Mouse (Mus musculus) liver, embryonic 15.5 days (tissue): ENCODE results near the gene Gast. TPM values are rescaled to one million over a fixed set of nuclear protein-coding genes. Genes with fewer than 3 reads are reported as not detected.

Source experiments
- ATAC-seq: fragments of 200-750 bp; cut with Nextera tagmentation; 2 replicates; pipeline ENCODE4 v1.8.0; 2017; ENCODE audit warnings: moderate number of reproducible peaks, mild to moderate bottlenecking, moderate library complexity; ENCODE audit not compliant: insufficient read depth
- H3K27ac ChIP-seq: fragments of 300-500 bp; sonication (generic); replicated peaks from 2 replicates; pipeline ENCODE4 v1.5.1; 2015; ENCODE audit warnings: mild to moderate bottlenecking, inconsistent platforms
- H3K27me3 ChIP-seq: fragments of 300-500 bp; sonication (generic); 2 replicates; pipeline ENCODE4 v1.6.1; 2015; ENCODE audit warnings: mild to moderate bottlenecking, inconsistent platforms
- H3K36me3 ChIP-seq: fragments of 300-500 bp; sonication (generic); replicated peaks from 2 replicates; pipeline ENCODE4 v1.6.1; 2015; ENCODE audit warnings: moderate library complexity, mild to moderate bottlenecking, inconsistent platforms
- H3K4me1 ChIP-seq: fragments of 300-500 bp; sonication (generic); replicated peaks from 2 replicates; pipeline ENCODE4 v1.6.1; 2015; ENCODE audit warnings: inconsistent platforms
- H3K4me2 ChIP-seq: fragments of 300-500 bp; sonication (generic); 2 replicates; pipeline ENCODE4 v1.6.1; 2015; ENCODE audit warnings: moderate library complexity, mild to moderate bottlenecking, inconsistent platforms
- H3K4me3 ChIP-seq: fragments of 300-500 bp; sonication (generic); replicated peaks from 2 replicates; pipeline ENCODE4 v1.5.1; 2015; ENCODE audit warnings: mild to moderate bottlenecking, inconsistent platforms
- H3K9ac ChIP-seq: fragments of 300-500 bp; sonication (generic); 2 replicates; pipeline ENCODE4 v1.6.1; 2015; ENCODE audit warnings: moderate library complexity, mild to moderate bottlenecking, inconsistent platforms
- H3K9me3 ChIP-seq: fragments of 300-500 bp; sonication (generic); replicated peaks from 2 replicates; pipeline ENCODE4 v1.6.1; 2016; ENCODE audit warnings: inconsistent platforms
- WGBS: fragments of 180-500 bp; shearing (Covaris S2); methylation state at CpG from one replicate; pipeline ENCODE4 v1.1.7; 2015; ENCODE audit warnings: mixed read lengths; ENCODE audit not compliant: insufficient replicate concordance; 5-methylcytosine and 5-hydroxymethylcytosine counted together
- polyA plus RNA-seq: library from polyadenylated mRNA; unstranded; fragments of >200 nt; fragmentation: Nextera tagmentation; extraction: Ambion mirVana; gene quantifications from 2 replicates; pipeline ENCODE4 v1.2.1, GENCODE M21; 2015

The Gast gene
- polyA plus RNA-seq, 1 experiment from 2014 or later, result not detected

DNA sequence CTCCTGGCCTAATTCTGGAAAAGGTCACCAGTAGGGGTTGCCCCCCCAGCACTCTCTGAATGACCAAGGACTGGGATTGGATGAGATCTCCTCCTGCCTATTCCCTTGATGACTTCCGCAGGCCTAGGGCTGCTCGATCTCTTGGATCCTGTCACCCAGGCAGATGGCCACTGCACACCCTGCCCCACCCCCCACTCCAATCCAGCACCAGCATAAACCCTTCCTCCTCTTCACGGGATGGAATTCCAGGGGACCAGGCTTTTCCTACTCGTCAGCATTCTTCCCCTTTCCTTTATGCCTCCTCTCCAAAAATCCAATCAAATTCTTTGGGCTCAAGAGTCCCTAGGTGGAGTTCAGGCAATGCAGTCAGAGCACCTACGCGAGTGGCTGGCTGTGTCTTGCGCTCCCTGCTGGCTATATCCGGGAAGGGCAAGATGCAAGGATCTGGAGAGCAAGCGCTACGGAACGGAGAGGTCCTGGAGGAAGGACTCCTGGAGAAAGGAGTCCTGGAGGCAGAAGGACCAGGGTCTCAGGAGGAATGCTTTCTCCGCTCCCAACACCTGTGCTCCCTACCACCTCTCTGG is 28.9 kb downstream of the Gast start:
- Histone ChIP-seq H3K9ac (no peak overlapping the region), H3K4me1 (0 out of 2 replicates have a peak, but pooled peaks cover 2% of the 10 kb centered on the region), H3K4me2 (no peak overlapping the region), H3K27ac (no peak overlapping the region), H3K36me3 (no peaks in the 10 kb centered on the region), H3K9me3 (no peaks in the 10 kb centered on the region), H3K27me3 (peaks cover 42% of the 10 kb centered on the region), H3K4me3 (no peak overlapping the region)
- 14% methylated on average over 12 of the region's 12 CpGs for WGBS
- no peak for ATAC-seq

GRCm38 (mm10) chr11:100369145-100369544 is 34.9 kb downstream of the Gast start:
- ATAC-seq, result no peak
- WGBS, result 51% methylated on average over 7 of the region's 7 CpGs

GRCm38 (mm10) chr11:100369822-100370221 is 35.6 kb downstream of the Gast start:
- Histone ChIP-seq H3K27me3 (no peaks in the 10 kb centered on the region), H3K36me3 (peaks cover 8% of the 10 kb centered on the region; the same call in 1 of the 2 replicates)
- WGBS, result 27% methylated on average over 8 of the region's 8 CpGs

More at GRCm38 (mm10) chr11:100369145-100369544, 34.9 kb downstream of the Gast start:
- H3K4me1 ChIP-seq, result no peaks in the 10 kb centered on the region
- H3K4me2 ChIP-seq, result no peak overlapping the region
- H3K9ac ChIP-seq, result no peak overlapping the region
- no peak overlapping the region for H3K4me3 ChIP-seq
- no peaks in the 10 kb centered on the region for H3K9me3 ChIP-seq
- H3K27ac ChIP-seq, result no peak overlapping the region
- H3K36me3 ChIP-seq, result peaks cover 8% of the 10 kb centered on the region; the same call in 1 of the 2 replicates
- H3K27me3 ChIP-seq, result peaks cover 3% of the 10 kb centered on the region; the same call in 1 of the 2 replicates

DNA sequence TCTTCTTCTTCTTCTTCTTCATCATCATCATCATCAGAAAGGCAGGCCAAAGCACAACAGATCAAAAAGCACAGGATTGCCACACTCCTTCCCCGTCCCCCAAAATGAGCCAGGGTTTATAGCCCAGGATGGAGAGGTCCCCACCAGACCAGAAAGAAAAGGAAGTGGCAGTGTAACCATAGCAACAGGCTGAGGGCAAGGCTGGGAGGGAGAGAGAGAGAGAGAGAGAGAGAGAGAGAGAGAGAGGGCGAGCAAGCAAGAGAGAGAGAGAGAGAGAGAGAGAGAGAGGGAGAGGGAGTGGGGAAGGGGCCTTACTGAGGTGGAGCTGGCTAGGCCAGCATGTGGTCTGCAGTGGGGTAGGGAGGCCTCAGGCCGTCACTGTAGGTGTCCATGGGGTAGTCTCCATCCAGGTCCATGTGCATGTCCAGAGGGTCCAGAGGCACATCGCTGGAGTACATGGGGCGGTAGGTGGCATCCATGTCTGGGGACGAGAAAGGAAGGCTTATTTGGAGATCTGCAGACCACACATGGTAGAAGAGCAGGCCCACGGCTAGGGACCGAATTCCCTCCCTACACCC is 37.9 kb downstream of the Gast start:
- Histone ChIP-seq H3K27me3 (no peaks in the 10 kb centered on the region), H3K27ac (no peak overlapping the region), H3K9me3 (no peaks in the 10 kb centered on the region), H3K4me2 (no peak overlapping the region), H3K4me3 (no peak overlapping the region), H3K9ac (no peak overlapping the region), H3K36me3 (peaks cover 25% of the 10 kb centered on the region), H3K4me1 (no peaks in the 10 kb centered on the region)
- ATAC-seq, result no peak
- WGBS, result 62% methylated on average over 7 of the region's 8 CpGs

More at GRCm38 (mm10) chr11:100369822-100370221, 35.6 kb downstream of the Gast start:
- no peak overlapping the region for H3K4me2 ChIP-seq
- no peak overlapping the region for H3K27ac ChIP-seq
- no peaks in the 10 kb centered on the region for H3K9me3 ChIP-seq
- no peak overlapping the region for H3K9ac ChIP-seq
- no peaks in the 10 kb centered on the region for H3K4me1 ChIP-seq
- H3K4me3 ChIP-seq, result no peak overlapping the region
- no peak for ATAC-seq

- H3K4me3 ChIP-seq, result no peak overlapping the region
- no peak overlapping the region for H3K27ac ChIP-seq
- H3K4me2 ChIP-seq, result no peak overlapping the region
- H3K4me1 ChIP-seq, result no peaks in the 10 kb centered on the region
- H3K9me3 ChIP-seq, result no peaks in the 10 kb centered on the region
- no peak for ATAC-seq
- WGBS, result 72% methylated on average over 9 of the region's 9 CpGs
- H3K9ac ChIP-seq, result no peak overlapping the region
- H3K27me3 ChIP-seq, result no peaks in the 10 kb centered on the region
- H3K36me3 ChIP-seq, result peaks cover 33% of the 10 kb centered on the region
Observed at GRCm38 (mm10) chr11:100375127-100375526, 40.9 kb downstream of the Gast start.

GRCm38 (mm10) chr11:100376005-100376404 is 41.8 kb downstream of the Gast start:
- 53% methylated on average over 4 of the region's 4 CpGs for WGBS
- no peaks in the 10 kb centered on the region for H3K27me3 ChIP-seq
- no peak for ATAC-seq
- no peak overlapping the region for H3K9ac ChIP-seq
- H3K4me3 ChIP-seq, result no peak overlapping the region
- peaks cover 39% of the 10 kb centered on the region for H3K36me3 ChIP-seq
- no peak overlapping the region for H3K4me2 ChIP-seq
- no peaks in the 10 kb centered on the region for H3K4me1 ChIP-seq
- H3K9me3 ChIP-seq, result no peaks in the 10 kb centered on the region
- no peak overlapping the region for H3K27ac ChIP-seq

- H3K4me2 ChIP-seq, result no peak overlapping the region
- 80% methylated on average over 21 of the region's 21 CpGs for WGBS
- ATAC-seq, result no peak
- H3K4me1 ChIP-seq, result no peaks in the 10 kb centered on the region
- no peaks in the 10 kb centered on the region for H3K27me3 ChIP-seq
- no peak overlapping the region for H3K9ac ChIP-seq
- H3K4me3 ChIP-seq, result no peak overlapping the region
- H3K36me3 ChIP-seq, result peaks cover 36% of the 10 kb centered on the region
- H3K27ac ChIP-seq, result no peak overlapping the region
- H3K9me3 ChIP-seq, result no peaks in the 10 kb centered on the region
Observed at GRCm38 (mm10) chr11:100376746-100377389, 42.7 kb downstream of the Gast start.

- Histone ChIP-seq H3K36me3 (peaks cover 41% of the 10 kb centered on the region), H3K4me2 (no peak overlapping the region), H3K4me1 (no peaks in the 10 kb centered on the region), H3K9me3 (no peaks in the 10 kb centered on the region), H3K9ac (no peak overlapping the region), H3K4me3 (no peak overlapping the region), H3K27me3 (no peaks in the 10 kb centered on the region), H3K27ac (no peak overlapping the region)
- ATAC-seq, result no peak
- WGBS, result 72% methylated on average over 14 of the region's 14 CpGs
Observed at GRCm38 (mm10) chr11:100377989-100378388, 43.8 kb downstream of the Gast start.

GRCm38 (mm10) chr11:100378446-100378845 is 44.2 kb downstream of the Gast start:
- H3K4me2 ChIP-seq, result no peak overlapping the region
- no peak overlapping the region for H3K4me3 ChIP-seq
- no peaks in the 10 kb centered on the region for H3K4me1 ChIP-seq
- no peaks in the 10 kb centered on the region for H3K9me3 ChIP-seq
- peaks cover 43% of the 10 kb centered on the region for H3K36me3 ChIP-seq
- WGBS, result 62% methylated on average over 5 of the region's 5 CpGs
- ATAC-seq, result no peak
- H3K27ac ChIP-seq, result no peak overlapping the region
- H3K9ac ChIP-seq, result no peak overlapping the region
- H3K27me3 ChIP-seq, result no peaks in the 10 kb centered on the region

GRCm38 (mm10) chr11:100379311-100379710 is 45.1 kb downstream of the Gast start:
- H3K9me3 ChIP-seq, result no peaks in the 10 kb centered on the region
- peaks cover 43% of the 10 kb centered on the region for H3K36me3 ChIP-seq
- H3K4me3 ChIP-seq, result no peak overlapping the region
- H3K27ac ChIP-seq, result no peak overlapping the region
- no peak overlapping the region for H3K4me2 ChIP-seq
- no peak overlapping the region for H3K9ac ChIP-seq
- H3K27me3 ChIP-seq, result no peaks in the 10 kb centered on the region
- WGBS, result 68% methylated on average over 4 of the region's 4 CpGs
- no peaks in the 10 kb centered on the region for H3K4me1 ChIP-seq
- ATAC-seq, result no peak

GRCm38 (mm10) chr11:100382682-100383081 is 48.5 kb downstream of the Gast start:
- no peak for ATAC-seq
- H3K27ac ChIP-seq, result no peak overlapping the region
- no peak overlapping the region for H3K4me3 ChIP-seq
- H3K9me3 ChIP-seq, result no peaks in the 10 kb centered on the region
- no peak overlapping the region for H3K4me2 ChIP-seq
- H3K4me1 ChIP-seq, result peaks cover 1% of the 10 kb centered on the region; the same call in 1 of the 2 replicates
- H3K9ac ChIP-seq, result no peak overlapping the region
- H3K27me3 ChIP-seq, result no peaks in the 10 kb centered on the region
- peaks cover 22% of the 10 kb centered on the region for H3K36me3 ChIP-seq
- WGBS, result 58% methylated on average over 6 of the region's 6 CpGs
